Mouse (Mus musculus) inflammation-experienced regulatory T-cells, adult 6 months (primary cell): Measurements from ENCODE around the gene 1110051M20Rik. TPM values are rescaled to one million over a fixed set of nuclear protein-coding genes. Genes with fewer than 3 reads are reported as not detected.

Experiments
- ATAC-seq: one replicate; pipeline ENCODE4 v1.8.0; 2017
- polyA plus RNA-seq, 3 experiments: library from polyadenylated mRNA; unstranded; fragments of 100-300 nt; shearing (Covaris generic); gene quantifications; one replicate each; pipeline ENCODE4 v1.2.1; 2017

1110051M20Rik gene
- polyA plus RNA-seq, 3 experiments from 2014 or later: 21.0 to 50.3 (median 48.7) TPM

DNA sequence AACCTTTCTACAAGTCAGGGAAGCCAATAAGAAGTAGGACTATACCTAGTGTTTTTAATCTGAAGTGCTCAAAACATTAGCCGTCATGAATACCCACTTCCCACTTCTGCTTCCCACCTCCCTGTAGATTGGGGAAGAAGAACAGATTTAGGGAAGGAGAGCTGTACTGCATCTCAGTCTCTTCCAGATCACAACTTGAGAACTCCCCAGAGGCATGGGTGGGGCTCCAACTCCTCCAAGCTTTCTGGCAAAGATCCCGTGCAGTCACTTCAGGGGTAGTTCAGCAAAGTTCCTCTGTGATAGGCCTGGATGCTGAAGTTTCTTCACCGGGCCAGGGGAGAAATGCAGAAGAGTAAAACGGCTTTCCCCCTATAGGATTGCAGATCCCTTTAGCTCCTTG, 109.4 kb downstream of the 1110051M20Rik start:
- ATAC-seq: no peak

DNA sequence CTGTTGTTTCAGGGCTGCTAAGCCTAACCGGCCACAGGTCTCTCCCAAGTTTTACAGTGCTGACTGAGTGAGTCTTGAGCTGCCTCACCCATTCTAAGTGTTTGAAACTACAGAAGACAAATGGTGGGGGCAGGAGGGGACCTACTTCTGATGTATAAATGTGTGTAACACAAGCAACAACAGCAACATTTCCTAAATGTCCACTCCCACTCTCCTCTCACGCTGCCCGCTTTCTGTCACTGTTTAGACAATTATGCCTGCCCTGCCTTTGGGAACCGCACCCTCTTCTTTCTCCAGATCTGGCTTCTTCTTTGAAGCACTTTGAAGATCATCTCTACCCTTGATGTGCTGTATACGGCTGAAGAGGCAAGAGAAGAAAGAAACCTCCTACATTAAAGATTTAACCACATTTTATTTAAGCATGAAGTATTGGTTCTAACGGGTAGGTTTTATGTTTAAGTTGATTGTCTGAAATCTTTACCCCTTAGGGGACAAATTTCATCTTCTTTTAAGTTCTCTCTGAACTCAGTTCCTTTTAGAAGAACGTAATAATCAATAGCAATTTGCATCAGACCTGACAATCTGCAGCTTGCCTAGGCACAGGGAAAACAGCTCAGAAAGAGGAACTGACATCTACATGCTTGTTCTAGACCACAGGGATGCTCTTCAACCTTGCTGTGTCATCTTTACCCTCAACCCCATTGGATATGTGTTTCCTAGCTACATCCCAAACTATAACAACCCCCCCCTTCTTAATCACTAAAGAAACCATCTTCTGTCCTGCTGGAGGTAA, 113.3 kb downstream of the 1110051M20Rik start:
- ATAC-seq: no peak

DNA sequence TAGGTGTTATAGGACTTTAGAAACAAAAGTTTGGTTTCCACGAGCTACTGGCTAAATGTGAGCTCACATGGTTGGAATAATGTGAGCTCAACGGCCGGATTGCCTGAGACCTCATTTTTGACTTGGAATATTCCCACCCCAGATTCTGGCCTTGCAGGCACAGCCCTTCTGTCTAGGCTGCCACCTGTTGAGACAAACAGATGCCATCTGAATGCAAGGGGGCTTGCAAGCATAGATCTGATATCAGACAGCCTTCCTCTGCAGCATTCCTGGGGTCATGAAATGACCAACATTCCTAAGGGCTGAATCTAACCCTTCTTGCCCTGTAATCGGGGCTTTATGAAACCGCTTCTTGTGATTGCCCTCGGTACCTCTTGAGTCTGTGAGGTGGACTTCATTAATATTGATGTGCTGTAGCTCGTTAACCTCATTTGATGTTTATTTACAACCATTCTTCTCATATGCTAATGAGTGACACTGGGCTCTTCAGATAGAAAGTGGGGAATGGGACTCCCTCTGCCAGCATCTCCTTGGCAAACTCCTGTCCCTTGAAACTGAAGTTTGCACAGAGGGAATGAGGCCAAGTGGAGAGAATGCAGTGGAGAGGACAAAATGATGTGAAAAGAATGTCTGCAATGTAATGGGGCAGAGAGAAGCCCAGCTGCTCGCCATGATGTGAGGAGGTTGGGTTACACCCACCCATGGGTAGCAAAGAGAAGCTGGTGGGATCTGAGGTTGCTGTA, 114.3 kb downstream of the 1110051M20Rik start:
- no peak for ATAC-seq

DNA sequence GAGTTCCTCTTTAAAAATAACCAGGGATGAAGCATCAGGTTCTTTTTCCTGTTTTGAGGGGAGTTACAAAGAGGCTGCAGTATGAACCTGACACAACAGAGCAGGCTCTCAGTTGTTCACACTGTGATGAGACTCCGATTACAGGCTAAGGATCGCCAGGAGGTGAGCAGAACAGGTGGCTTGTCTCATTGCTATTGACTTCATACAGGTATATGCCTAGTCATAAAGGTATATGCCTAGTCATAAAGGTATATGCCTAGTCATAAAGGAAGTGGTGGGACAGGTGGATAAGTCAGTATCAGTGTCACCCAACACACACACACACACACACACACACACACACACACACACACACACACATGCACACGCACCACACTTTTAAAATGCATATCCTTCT, 115.8 kb downstream of the 1110051M20Rik start:
- no peak for ATAC-seq

DNA sequence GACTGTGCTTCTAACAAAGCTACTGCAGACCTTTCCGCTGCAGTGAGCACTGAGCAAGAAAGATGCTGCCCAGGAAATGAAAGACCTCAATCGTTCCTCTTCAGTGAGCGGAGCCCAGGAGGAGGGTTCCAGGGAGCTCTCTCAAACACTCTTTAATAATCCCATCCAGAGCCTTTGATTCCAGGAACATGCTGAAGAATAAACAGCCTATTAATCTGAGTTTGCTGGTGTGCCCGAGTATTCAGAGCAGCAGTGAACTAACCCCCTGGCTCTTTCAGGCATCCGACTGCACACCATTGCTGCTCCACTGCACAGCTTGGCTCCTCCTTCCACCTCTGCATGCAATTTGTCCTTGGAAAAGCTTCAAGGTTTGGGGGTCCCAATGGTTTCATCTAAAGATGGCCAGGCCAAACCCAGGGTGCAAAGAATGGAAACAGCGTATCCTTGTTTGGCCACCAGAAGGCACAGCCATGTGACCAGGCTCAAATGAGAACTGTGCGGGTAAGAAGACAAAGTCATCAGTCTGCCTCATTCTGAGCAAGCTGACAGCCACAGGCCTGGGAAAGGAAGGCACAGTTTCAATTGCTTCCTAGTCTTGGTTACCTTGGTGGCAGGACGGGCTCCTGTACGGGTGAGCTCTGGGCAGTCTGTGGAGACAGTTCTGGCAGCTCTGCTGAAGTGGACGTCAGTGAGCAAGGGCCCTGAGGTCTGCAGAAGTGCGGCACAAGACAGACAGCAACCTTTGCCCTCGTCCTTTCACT, 116.4 kb downstream of the 1110051M20Rik start:
- ATAC-seq: no peak

DNA sequence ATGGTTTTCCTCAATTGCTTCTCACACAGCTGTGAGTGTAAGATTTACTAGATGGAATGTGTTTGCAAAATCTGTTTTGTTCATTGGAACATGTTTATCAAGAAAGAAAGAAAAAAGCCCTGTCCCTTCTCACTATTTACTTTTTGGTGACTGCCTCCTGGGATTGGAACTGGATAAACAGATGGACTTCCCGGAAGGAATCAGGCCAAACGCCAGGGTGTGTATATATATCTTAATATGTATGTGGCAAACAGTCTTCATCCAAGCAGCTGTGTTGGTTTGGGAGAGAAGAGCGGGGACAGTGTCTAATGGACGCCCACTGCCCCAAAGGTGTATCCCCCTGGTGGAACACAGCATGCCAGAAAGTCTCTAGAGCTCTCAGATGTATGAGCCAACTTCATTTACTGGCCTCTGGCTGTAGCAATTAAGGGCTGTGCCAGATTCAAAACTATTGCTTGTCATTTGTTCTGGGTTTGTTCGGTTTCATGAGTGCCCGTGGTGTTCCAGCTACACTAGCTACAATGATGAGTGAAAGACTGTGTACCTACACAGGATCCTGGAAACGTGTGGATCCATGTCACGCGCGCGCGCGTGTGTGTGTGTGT, 117.7 kb downstream of the 1110051M20Rik start:
- ATAC-seq: no peak

DNA sequence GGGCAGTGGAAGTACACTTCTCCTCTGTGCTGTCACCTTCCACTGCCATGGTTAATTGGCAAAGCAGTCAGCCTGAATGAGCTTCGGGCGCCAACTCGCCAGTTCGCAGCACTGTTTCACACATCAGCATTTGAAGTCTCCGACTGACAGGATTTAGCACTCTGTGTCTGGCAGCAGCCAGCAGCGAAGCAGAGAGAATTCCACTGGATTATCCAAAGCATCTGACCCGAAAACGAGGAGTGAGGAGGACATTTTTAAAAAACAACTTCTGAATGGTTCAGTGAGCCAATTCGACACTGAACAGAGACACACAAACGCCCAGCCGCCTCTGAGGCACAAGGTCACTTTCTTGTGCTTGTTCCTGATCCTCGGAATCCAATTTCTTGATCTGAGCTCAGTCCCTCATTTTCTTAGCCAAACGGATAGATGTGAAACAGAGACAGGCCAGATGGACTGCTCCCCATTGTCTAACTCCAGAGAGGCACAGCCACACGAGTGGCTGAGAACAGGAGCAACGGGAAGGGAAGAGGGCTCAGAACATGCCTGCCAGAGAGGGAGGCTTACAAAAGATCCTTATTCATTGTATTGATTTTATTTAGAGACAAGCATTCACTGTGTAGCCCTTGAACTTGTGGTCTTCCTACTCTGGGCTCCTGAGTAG, 119.6 kb downstream of the 1110051M20Rik start:
- no peak for ATAC-seq

DNA sequence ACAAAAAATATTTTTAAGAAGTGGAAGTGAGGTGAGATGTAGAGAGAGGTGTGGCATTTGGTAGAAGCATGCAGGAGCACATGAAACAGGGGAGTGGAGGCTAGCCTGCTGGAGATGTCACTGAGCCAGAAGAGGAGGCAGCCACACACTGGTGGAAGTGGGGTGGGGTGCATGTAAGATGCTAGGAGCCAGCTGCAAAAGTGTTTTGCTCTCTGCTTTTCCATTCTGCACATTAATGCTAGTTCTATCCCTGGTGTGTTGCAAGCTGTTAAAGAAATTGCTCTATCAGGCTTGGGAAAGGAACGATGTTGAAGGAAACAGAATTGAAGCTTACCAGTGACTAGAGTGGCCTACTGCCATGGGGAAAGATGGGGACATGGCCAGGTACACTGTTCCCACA, 120.2 kb downstream of the 1110051M20Rik start:
- no peak for ATAC-seq

DNA sequence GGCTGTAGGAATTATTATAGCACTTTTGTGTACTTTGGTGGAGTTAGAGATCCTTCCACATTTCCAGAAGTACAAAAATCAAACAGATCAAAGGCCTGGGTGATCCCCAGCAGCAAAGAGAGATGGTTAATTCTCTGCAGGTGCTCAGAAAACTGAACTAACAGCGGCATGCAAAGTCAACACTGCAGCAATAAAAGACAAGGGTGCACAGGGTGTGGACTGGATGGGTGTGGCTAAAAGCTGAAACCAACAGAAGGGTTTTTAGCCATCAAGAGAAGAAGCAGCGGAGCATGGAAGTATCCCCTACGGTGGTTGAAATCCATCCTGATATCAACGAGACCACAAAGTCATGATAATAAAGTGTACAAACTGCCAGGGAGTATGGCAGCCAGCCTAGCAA, 122.0 kb downstream of the 1110051M20Rik start:
- ATAC-seq: no peak

DNA sequence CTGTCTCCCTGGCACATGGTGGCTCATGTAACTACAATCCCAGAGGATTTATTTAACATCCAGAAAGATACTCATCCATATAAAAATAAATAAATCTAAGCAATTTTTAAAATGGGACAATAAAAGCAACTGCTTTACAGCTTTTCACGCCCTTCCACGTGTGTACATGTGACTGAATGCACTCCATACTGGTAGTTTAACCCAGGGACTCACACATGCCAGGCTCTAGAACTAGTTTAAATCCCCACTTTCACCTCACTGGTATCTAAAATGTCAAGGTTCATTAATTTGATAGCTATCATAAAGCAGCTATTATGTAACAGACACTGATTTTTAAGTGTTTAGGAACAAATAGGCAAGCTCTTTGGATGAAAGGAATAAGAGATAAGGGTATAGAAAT, 122.6 kb downstream of the 1110051M20Rik start:
- no peak for ATAC-seq

DNA sequence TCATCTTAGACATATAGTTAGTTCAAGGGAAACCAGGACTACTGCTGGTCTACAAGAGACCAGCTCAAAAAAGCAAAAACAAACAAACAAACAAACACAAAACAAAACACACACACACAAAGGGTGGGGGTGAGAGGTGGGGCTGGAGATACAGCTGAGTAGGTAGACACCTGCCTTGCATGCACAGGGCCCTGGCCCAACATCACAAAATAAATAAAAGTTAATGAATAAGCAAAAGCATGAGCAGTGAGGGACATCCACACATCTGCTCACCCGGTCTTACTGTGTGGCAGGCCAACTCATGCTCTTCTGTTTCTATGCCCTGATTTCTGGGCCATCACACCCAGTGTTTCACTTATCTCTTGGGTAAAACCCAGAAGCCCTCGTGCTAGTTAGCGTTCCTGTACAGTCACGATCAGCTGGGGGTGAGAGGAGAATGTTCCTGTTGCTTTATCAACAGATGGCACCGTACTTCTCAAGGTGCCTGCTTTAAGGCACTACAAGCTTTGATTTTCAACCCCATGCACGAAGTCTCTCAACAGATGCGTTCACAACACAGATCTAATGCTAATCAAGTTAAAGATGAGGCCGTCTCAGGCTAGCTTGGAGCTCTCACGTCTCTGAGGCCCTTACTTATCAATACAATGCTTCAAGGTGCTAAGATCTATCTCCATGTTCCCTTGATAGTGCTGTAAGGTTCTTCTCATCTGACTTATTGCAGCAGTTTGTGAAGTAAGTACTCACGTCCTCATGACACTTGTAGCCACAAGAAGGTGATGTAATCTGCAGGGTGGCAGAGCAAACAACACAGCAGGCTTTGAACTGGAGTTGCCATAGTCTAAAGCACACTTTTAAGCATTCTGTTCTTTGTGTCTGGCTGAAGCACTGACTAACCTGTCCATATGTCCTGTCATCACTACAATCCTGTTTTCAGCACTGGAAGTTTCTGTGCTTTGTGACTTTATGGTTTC, 123.7 kb downstream of the 1110051M20Rik start:
- no peak for ATAC-seq

DNA sequence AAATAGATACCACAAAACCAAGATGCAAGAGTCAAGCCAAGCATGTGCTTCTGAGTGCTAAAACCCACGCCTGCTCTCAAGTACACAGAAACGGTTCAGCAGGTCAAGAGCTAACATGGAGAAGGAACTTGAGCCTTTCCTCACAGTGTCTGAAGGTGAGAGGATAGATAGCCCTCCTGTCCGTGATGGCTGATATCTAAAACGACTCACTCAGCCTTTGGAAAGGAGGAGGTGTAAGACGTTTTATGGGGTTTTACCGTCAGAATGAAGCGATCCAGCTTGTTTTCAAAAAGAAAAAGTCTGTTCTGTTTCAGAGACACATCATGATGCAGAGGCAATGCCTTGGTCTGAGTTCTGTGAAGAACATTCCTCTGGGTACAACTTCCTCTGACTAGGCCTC, 130.3 kb downstream of the 1110051M20Rik start:
- ATAC-seq: no peak

DNA sequence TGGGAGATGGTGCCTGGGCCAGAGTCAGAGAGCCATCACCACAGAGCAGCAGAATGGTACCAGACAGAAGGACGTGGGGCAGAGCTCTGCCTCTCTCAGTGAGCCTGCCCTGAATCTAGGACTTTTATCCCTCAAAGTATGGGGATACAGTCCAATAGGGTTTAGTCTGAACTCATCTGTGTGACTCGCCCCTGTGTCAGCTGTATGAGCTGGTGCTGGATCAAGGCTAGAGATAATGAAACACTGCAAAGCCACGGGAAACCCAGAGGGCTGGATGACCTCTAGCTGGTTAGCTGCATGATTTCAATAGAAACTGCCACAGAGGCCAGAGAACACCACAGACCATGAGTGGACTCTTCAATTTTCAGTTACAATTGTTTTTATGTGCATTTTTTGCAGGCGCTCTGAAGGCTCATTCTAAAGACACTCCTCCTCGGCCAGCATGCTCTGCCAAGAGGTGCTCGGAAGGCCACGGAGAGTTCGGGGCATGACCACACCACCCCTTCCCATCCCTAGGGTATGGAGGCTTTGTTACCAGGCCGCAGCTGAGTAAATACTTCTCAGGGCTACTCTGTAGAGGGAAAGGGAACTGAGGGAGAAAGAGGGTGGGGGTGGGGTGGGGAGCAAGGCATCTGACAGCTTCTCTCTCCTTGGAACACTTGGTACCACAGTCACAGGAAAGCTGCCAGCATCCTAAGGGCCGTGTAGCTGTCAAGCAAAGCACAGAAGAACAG, 131.8 kb downstream of the 1110051M20Rik start:
- no peak for ATAC-seq

DNA sequence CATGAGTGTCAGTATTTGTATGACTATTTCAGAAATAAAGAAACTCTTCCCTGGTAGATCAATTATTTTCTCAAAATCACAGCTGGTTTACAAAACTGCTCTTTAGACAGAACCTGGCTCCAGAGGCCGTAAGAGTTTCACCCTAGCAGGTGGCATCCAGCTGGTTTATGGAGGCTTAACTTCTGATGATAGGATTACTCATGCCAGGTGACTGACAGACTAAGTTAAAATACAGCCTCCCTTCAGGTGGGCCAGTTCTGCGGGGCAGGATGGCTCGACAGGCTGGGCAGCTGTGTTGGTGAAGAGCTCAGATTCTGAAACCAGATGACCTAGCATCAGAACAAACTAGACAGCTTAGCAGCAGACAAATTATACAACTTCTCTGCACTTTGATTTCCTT, 135.0 kb downstream of the 1110051M20Rik start:
- ATAC-seq: no peak

DNA sequence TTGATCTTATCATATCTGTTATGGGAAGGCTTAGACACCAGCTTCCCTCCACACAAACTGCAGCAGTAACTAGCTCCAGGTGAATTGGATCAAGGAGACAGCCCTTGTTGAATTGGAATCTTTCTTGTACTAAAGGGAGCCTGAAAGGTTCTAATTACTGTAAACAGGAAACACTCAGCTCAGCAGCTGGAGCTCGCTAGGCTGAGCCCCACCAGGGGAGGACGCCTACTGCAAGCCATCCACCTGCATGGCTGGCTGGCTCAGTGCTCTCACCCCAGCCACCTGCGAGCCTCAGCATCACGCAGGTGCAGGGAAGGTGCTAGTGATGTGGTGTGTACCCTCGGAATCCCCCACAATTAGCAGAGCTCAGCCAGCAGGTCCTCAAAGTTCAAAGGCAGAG, 135.8 kb downstream of the 1110051M20Rik start:
- no peak for ATAC-seq

DNA sequence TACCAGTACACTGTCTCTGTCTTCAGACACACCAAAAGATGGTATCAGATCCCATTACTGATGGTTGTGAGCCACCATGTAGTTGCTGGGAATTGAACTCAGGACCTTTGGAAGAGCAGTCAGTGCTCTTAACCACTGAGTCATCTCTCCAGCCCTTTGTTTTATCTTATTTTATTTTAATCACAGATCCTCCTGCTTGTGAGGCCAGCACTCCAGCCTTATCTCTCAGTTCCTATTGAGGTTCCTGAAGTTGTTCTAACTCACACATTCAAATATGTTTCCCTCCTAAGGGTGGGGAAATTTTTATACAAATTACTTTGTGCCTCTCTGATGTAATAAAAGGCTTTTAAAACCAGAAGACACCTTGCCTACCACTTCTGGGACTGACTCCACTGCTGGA, 137.9 kb downstream of the 1110051M20Rik start:
- no peak for ATAC-seq

DNA sequence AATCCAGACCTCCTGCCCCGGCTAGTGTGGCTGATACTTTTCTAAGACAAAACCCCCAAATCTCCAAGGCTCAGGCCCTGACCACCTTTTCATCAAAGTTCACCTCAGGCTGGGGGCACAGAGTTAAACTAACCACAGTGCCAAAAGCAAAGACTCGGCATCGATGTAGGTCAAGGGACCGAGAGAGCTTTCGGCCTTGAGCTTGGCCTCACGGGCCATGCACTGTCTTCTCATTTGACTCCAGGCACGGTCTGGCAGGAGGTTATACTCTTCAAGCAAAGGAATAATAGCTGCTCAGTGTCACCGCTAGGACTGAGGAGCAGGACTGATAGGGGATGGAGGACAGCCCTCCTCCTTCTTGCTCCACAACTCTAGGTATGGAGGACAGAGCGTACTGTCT, 138.6 kb downstream of the 1110051M20Rik start:
- no peak for ATAC-seq

DNA sequence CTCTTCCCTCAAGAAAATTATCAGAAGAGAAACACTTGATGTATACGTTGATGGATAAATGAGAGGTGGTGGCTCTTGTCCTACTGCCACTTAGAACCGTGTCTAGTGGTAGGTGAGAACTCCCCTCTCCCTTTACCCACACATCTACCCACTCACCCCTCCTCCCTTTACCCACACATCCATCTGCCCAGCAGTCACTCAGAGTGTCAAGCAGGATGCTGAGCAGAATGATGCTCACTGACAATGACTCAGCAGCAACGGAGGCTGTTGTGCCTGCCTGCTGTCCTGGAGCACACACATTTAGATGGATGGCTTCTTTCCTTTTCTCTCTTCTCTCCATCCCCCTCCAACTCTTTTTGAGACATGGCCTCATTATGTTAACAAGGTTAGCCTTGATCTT, 141.7 kb downstream of the 1110051M20Rik start:
- ATAC-seq: no peak

DNA sequence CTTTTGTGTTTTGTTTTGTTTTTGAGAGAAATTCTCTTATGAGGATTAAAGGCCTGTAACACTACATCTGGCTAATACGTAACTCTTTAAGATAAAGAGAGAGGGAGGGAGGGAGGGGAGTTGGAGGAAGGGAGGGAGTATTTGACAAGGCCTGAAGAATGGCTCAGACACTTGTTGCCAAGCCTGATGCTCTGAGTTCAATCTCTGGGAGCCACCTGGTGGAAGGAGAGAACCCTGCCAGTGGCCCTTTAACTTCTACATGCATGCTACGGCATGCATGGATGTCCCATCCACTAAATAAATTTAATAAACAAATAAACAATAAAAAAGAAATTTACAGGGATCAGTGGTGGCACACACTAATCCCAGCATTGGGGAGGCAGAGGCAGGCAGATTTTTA, 142.7 kb downstream of the 1110051M20Rik start:
- no peak for ATAC-seq

DNA sequence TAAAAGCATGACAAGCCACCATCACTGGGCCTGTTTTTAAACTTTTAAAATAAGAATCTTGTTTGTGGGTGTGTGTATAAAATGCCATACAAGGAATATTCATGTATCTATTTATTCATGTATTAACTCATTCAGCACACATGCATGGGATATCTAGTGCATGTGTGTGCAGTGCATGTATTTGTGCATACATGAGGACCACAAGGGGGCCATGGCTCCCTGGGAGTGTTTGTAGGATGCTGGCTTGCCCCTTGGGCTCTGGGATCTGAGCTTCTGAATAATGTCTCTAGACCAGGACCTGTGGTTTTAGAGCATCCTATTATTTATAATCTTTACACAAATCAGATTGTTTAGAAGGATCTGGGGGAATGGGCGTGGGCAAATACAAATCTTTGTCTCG, 143.7 kb downstream of the 1110051M20Rik start:
- no peak for ATAC-seq
